8 mouse cellular contexts compared by ENCODE assay signal in genomic region chr3:60472681-60473177, GRCm38 (mm10). TPM values are rescaled to one million over a fixed set of nuclear protein-coding genes. Genes with fewer than 3 reads are reported as not detected.
A peak's percentile ranks its signal among the peaks of the same experiment; 100 is the strongest.
DNase-seq lines count a peak whose midpoint lies in the region; ATAC-seq lines count a peak whose summit lies in the region.

TSS of gene Mbnl1 (plus strand) at chr3:60472830.

- no peaks in the 10 kb centered on the region for H3K36me3 ChIP-seq in forebrain, embryonic 10.5 days (replicated peaks)
- H3K36me3 ChIP-seq in limb, embryonic 13.5 days, result no peaks in the 10 kb centered on the region
- H3K36me3 ChIP-seq in neural tube, embryonic 13.5 days, result no peaks in the 10 kb centered on the region

- 78% methylated on average over 5 of the region's 5 CpGs for WGBS in forebrain, embryonic 10.5 days
- 66% methylated on average over 5 of the region's 5 CpGs for WGBS in limb, embryonic 13.5 days
- 76% methylated on average over 5 of the region's 5 CpGs for WGBS in neural tube, embryonic 13.5 days

- DNase-seq in CD4-positive, CD25-positive, alpha-beta regulatory T cell, adult 2 months (ENCODE audit: low read depth, low spot score), result peak; percentile 59
- DNase-seq in MEL-GATA-1-ER (ENCODE audit: extremely low read depth, low read depth), result peak; percentile 92
- no peak for DNase-seq in forebrain, embryonic 10.5 days (ENCODE audit: extremely low spot score, low spot score)
- no peak for DNase-seq in heart, postnatal 36 days
- no peak for DNase-seq in spleen, adult 12 weeks (ENCODE audit: low spot score)
- DNase-seq in cerebellum, adult 18-20 months, result no peak

- H3K4me1 ChIP-seq in forebrain, embryonic 10.5 days, result no peaks in the 10 kb centered on the region
- H3K4me1 ChIP-seq in limb, embryonic 13.5 days, result no peaks in the 10 kb centered on the region
- no peaks in the 10 kb centered on the region for H3K4me1 ChIP-seq in neural tube, embryonic 13.5 days (replicated peaks)

- H3K27me3 ChIP-seq in forebrain, embryonic 10.5 days (ENCODE audit: poor library complexity, severe bottlenecking), result no peaks in the 10 kb centered on the region
- no peaks in the 10 kb centered on the region for H3K27me3 ChIP-seq in limb, embryonic 13.5 days
- H3K27me3 ChIP-seq in neural tube, embryonic 13.5 days, result no peaks in the 10 kb centered on the region

- ATAC-seq in limb, embryonic 13.5 days (ENCODE audit: low FRiP score, low read depth), result no peak
- ATAC-seq in neural tube, embryonic 13.5 days (ENCODE audit: low read depth), result no peak

- no peak within 1 kb of the TSS for H3K9ac ChIP-seq in limb, embryonic 13.5 days
- H3K9ac ChIP-seq in neural tube, embryonic 13.5 days, result no peak within 1 kb of the TSS

- intact Hi-C loops in heart, postnatal 36 days (cut with DNase I), result no loop called here

- H3K9me3 ChIP-seq in forebrain, embryonic 10.5 days, result no peaks in the 10 kb centered on the region
- H3K9me3 ChIP-seq in limb, embryonic 13.5 days, result no peaks in the 10 kb centered on the region
- no peaks in the 10 kb centered on the region for H3K9me3 ChIP-seq in neural tube, embryonic 13.5 days

- H3K4me3 ChIP-seq in forebrain, embryonic 10.5 days, result no peak within 1 kb of the TSS
- no peak within 1 kb of the TSS for H3K4me3 ChIP-seq in limb, embryonic 13.5 days
- no peak within 1 kb of the TSS for H3K4me3 ChIP-seq in neural tube, embryonic 13.5 days

- no peak within 1 kb of the TSS for H3K4me2 ChIP-seq in limb, embryonic 13.5 days (replicated peaks)
- H3K4me2 ChIP-seq in neural tube, embryonic 13.5 days, result no peak within 1 kb of the TSS

- H3K27ac ChIP-seq in forebrain, embryonic 10.5 days, result no peak within 1 kb of the TSS
- H3K27ac ChIP-seq in limb, embryonic 13.5 days, result no peak within 1 kb of the TSS
- H3K27ac ChIP-seq in neural tube, embryonic 13.5 days (replicated peaks), result no peak within 1 kb of the TSS

RNA-seq across cellular contexts. Expression of gene Mbnl1, which starts in this region (rescaled TPM):
- polyA plus RNA-seq in forebrain, embryonic 10.5 days (2016; fragmentation: Nextera tagmentation; extraction: Ambion mirVana), result 37.6 and 40.0 TPM in 2 replicates
- total RNA-seq in heart, postnatal 36 days (2021), result 100 to 1,000 TPM; 195 to 217 TPM
- 88.7 and 89.7 TPM in 2 replicates for polyA plus RNA-seq in limb, embryonic 13.5 days (2015; fragmentation: Nextera tagmentation; extraction: Ambion mirVana)
- 54.7 and 59.8 TPM in 2 replicates for polyA plus RNA-seq in neural tube, embryonic 13.5 days (2015; fragmentation: Nextera tagmentation; extraction: Ambion mirVana)

Comparison
In these comparisons a context has a peak if more than half of its experiments do, and no peak if none do; other contexts are left out.
1. DNase-seq: peak in CD4-positive, CD25-positive, alpha-beta regulatory T cell, adult 2 months (single experiment) and MEL-GATA-1-ER (single experiment); none in forebrain, embryonic 10.5 days (single experiment), heart, postnatal 36 days (0 of 2), spleen, adult 12 weeks (single experiment) and cerebellum, adult 18-20 months (0 of 2).